In genomic region chr4:125794679-125795078, GRCm38 (mm10) we compare ENCODE assay signal across 28 mouse cellular contexts.
DNase-seq lines count a peak whose midpoint lies in the region; ATAC-seq and TF ChIP-seq lines count a peak whose summit lies in the region.
"Had no signal": no experiment of that assay in that cellular context is flagged by ENCODE, and none has a peak within 500 bp of the region (broad histone marks: within the 10 kb centered on the region; RNA-seq: fewer than 3 reads in every experiment).

No protein-coding gene starts in this region.

- no peak overlapping the region for H3K27ac ChIP-seq in kidney, embryonic 14.5 days (ENCODE audit: low read depth, low read length)
- no peak overlapping the region for H3K27ac ChIP-seq in kidney, postnatal 0 days
- H3K27ac ChIP-seq: embryonic facial prominence, embryonic 10.5 days; embryonic facial prominence, embryonic 13.5 days; forebrain, embryonic 12.5 days; forebrain, embryonic 15.5 days; heart, embryonic 15.5 days; hindbrain, embryonic 10.5 days; hindbrain, embryonic 13.5 days had no signal

- H3K27me3 ChIP-seq in kidney, embryonic 14.5 days (ENCODE audit: control insufficient read depth, insufficient read depth, low read length): no peaks in the 10 kb centered on the region
- no peaks in the 10 kb centered on the region for H3K27me3 ChIP-seq in kidney, postnatal 0 days (ENCODE audit: insufficient read depth, low read length)
- H3K27me3 ChIP-seq: embryonic facial prominence, embryonic 13.5 days; forebrain, embryonic 12.5 days; forebrain, embryonic 15.5 days; heart, embryonic 12.5 days; heart, embryonic 15.5 days; hindbrain, embryonic 13.5 days had no signal

- no peaks in the 10 kb centered on the region for H3K4me1 ChIP-seq in kidney, embryonic 14.5 days (ENCODE audit: control insufficient read depth, insufficient read depth, low read length)
- H3K4me1 ChIP-seq in kidney, postnatal 0 days (replicated peaks; ENCODE audit: insufficient read depth, low read length): no peaks in the 10 kb centered on the region
- H3K4me1 ChIP-seq: embryonic facial prominence, embryonic 10.5 days; forebrain, embryonic 12.5 days; forebrain, embryonic 15.5 days; heart, embryonic 12.5 days; heart, embryonic 15.5 days; hindbrain, embryonic 10.5 days; hindbrain, embryonic 13.5 days had no signal

- ATAC-seq in kidney, embryonic 14.5 days (ENCODE audit: low FRiP score, low TSS enrichment): peak; percentile 79
- no peak for ATAC-seq in kidney, postnatal 0 days (replicated peaks; ENCODE audit: low FRiP score, low read depth)
- ATAC-seq: forebrain, embryonic 15.5 days; hindbrain, embryonic 16.5 days; Patski had no signal

- H3K4me2 ChIP-seq in kidney, embryonic 14.5 days (replicated peaks; ENCODE audit: low read depth, low read length): no peak overlapping the region
- no peak overlapping the region for H3K4me2 ChIP-seq in kidney, postnatal 0 days (ENCODE audit: low read length)
- H3K4me2 ChIP-seq: embryonic facial prominence, embryonic 13.5 days; forebrain, embryonic 12.5 days; forebrain, embryonic 15.5 days; heart, embryonic 12.5 days; heart, embryonic 15.5 days; hindbrain, embryonic 13.5 days had no signal

- no peak for TF ChIP-seq CTCF in kidney, postnatal 0 days (IDR thresholded peaks at IDR 0.05; ENCODE audit: low read depth)

- H3K36me3 ChIP-seq in kidney, embryonic 14.5 days (ENCODE audit: control insufficient read depth, insufficient read depth, low read length): no peaks in the 10 kb centered on the region
- no peaks in the 10 kb centered on the region for H3K36me3 ChIP-seq in kidney, postnatal 0 days (ENCODE audit: insufficient read depth, low read length)
- H3K36me3 ChIP-seq: embryonic facial prominence, embryonic 10.5 days; embryonic facial prominence, embryonic 13.5 days; forebrain, embryonic 12.5 days; forebrain, embryonic 15.5 days; G1E; heart, embryonic 12.5 days; heart, embryonic 15.5 days; hindbrain, embryonic 10.5 days; hindbrain, embryonic 13.5 days had no signal

- H3K9ac ChIP-seq in kidney, embryonic 14.5 days (ENCODE audit: low read depth, low read length): no peak overlapping the region
- H3K9ac ChIP-seq in kidney, postnatal 0 days (ENCODE audit: low read depth, low read length): no peak overlapping the region
- H3K9ac ChIP-seq: embryonic facial prominence, embryonic 13.5 days; forebrain, embryonic 12.5 days; forebrain, embryonic 15.5 days; heart, embryonic 12.5 days; heart, embryonic 15.5 days; hindbrain, embryonic 13.5 days had no signal

- DNase-seq in adrenal gland, adult 8-10 months: peak; percentile 4
- no peak for DNase-seq in adrenal gland, postnatal 4 days (ENCODE audit: low spot score in 2 of 2)
- DNase-seq in kidney, postnatal 25 days: no peak
- peak; percentile 7 for DNase-seq in kidney, postnatal 0 days (ENCODE audit: low spot score)
- DNase-seq in kidney, adult 9 months: no peak
- DNase-seq: B cell, adult 2 months; cerebellum, adult 11-12 months; cerebellum, adult 8-10 months; cerebellum, postnatal 10 days; cerebellum, postnatal 36 days; embryo, embryonic 11 days; gastrocnemius, postnatal 25 days; heart, adult 18-20 months; heart, postnatal 10 days; heart, postnatal 36 days had no signal

- 53% methylated on average over 4 of the region's 4 CpGs for WGBS in kidney, embryonic 14.5 days
- 41% methylated on average over 4 of the region's 4 CpGs for WGBS in kidney, postnatal 0 days

- H3K4me3 ChIP-seq in kidney, embryonic 14.5 days (ENCODE audit: low read length): no peak overlapping the region
- H3K4me3 ChIP-seq in kidney, postnatal 0 days (replicated peaks; ENCODE audit: low read depth, low read length): no peak overlapping the region
- H3K4me3 ChIP-seq: embryonic facial prominence, embryonic 10.5 days; embryonic facial prominence, embryonic 13.5 days; erythroblast, embryonic 14.5 days; forebrain, embryonic 12.5 days; forebrain, embryonic 15.5 days; heart, embryonic 12.5 days; heart, embryonic 15.5 days; hindbrain, embryonic 10.5 days; hindbrain, embryonic 13.5 days had no signal

- no peaks in the 10 kb centered on the region for H3K9me3 ChIP-seq in kidney, embryonic 14.5 days (ENCODE audit: control insufficient read depth, low read length)
- H3K9me3 ChIP-seq in kidney, postnatal 0 days (replicated peaks; ENCODE audit: low read length): no peaks in the 10 kb centered on the region
- H3K9me3 ChIP-seq: embryonic facial prominence, embryonic 10.5 days; embryonic facial prominence, embryonic 13.5 days; forebrain, embryonic 15.5 days; heart, embryonic 15.5 days; hindbrain, embryonic 13.5 days had no signal

Comparison
In these comparisons a context has a peak if more than half of its experiments do, and no peak if none do; other contexts are left out.
1. DNase-seq: peak in adrenal gland, adult 8-10 months (single experiment) and kidney, postnatal 0 days (single experiment); none in adrenal gland, postnatal 4 days (0 of 2), kidney, postnatal 25 days (0 of 2) and kidney, adult 9 months (single experiment).